Mouse (Mus musculus) kidney, postnatal 0 days (tissue): ENCODE measurements around the gene Rnf25. TPM values are rescaled to one million over a fixed set of nuclear protein-coding genes. Genes with fewer than 3 reads are reported as not detected.

Experiments used
- ATAC-seq: fragments of 200-750 bp; cut with Nextera tagmentation; replicated peaks from 2 replicates; pipeline ENCODE4 v1.8.0; 2017; ENCODE audit warnings: low read depth, moderate number of reproducible peaks, moderate TSS enrichment, moderate library complexity; ENCODE audit not compliant: low FRiP score
- DNase-seq: peaks from one replicate; pipeline ENCODE4 v3.0.0-alpha.2; 2016; ENCODE audit warnings: low spot score
- H3K27ac ChIP-seq: fragments of 300-500 bp; sonication (generic); 2 replicates; pipeline ENCODE4 v1.5.1; 2014; ENCODE audit warnings: mild to moderate bottlenecking
- H3K27me3 ChIP-seq: fragments of 300-500 bp; sonication (generic); 2 replicates; pipeline ENCODE4 v1.6.1; 2014; ENCODE audit warnings: low read length, mixed read lengths; ENCODE audit not compliant: insufficient read depth
- H3K36me3 ChIP-seq: fragments of 300-500 bp; sonication (generic); 2 replicates; pipeline ENCODE4 v1.6.1; 2014; ENCODE audit warnings: low read length, mixed read lengths; ENCODE audit not compliant: insufficient read depth
- H3K4me1 ChIP-seq: fragments of 300-500 bp; sonication (generic); replicated peaks from 2 replicates; pipeline ENCODE4 v1.6.1; 2014; ENCODE audit warnings: antibody characterized with exemption, low read length, mixed read lengths; ENCODE audit not compliant: insufficient read depth
- H3K4me2 ChIP-seq: fragments of 300-500 bp; sonication (generic); 2 replicates; pipeline ENCODE4 v1.6.1; 2014; ENCODE audit warnings: mild to moderate bottlenecking, low read length, moderate library complexity, mixed read lengths
- H3K4me3 ChIP-seq: fragments of 300-500 bp; sonication (generic); replicated peaks from 2 replicates; pipeline ENCODE4 v1.5.1; 2014; ENCODE audit warnings: low read depth, low read length
- H3K9ac ChIP-seq: fragments of 300-500 bp; sonication (generic); 2 replicates; pipeline ENCODE4 v1.6.1; 2014; ENCODE audit warnings: low read depth, low read length
- H3K9me3 ChIP-seq: fragments of 300-500 bp; sonication (generic); replicated peaks from 2 replicates; pipeline ENCODE4 v1.6.1; 2016; ENCODE audit warnings: low read length, inconsistent platforms, mixed read lengths
- CTCF ChIP-seq: IDR thresholded peaks from 2 replicates; pipeline ENCODE4 v1.5.1; 2016; ENCODE audit warnings: antibody characterized with exemption, low read depth, mild to moderate bottlenecking, moderate library complexity
- WGBS: fragments of 180-500 bp; shearing (Covaris S2); extraction: QIAGEN DNeasy Blood & Tissue Kit; methylation state at CpG from one replicate; pipeline ENCODE4 v1.1.7; 2014; 5-methylcytosine and 5-hydroxymethylcytosine counted together
- polyA plus RNA-seq: library from polyadenylated mRNA; unstranded; fragments of >200 nt; fragmentation: Nextera tagmentation; extraction: Ambion mirVana; gene quantifications from 2 replicates; pipeline ENCODE4 v1.2.1, GENCODE M21; 2015

Rnf25 gene
- polyA plus RNA-seq, 1 experiment from 2014 or later = 30.4 TPM

DNA sequence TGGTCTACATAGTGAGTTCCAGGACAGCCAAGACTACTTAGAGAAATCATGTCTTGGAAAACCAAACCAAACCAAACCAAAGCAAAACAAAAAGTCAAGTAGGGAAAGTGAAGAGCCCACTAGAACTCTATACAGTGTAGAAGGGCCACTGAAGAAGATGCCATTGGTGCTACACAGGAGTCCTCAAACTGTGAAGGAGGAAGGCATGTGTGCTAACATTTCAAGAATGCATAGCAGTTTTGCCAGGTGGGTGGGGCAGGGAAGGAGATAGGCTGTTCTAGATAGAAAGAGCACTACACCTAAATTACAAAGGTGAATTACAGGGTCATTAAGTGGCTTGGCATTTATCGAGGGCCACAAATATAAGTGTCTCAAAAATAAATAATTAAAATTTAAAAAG is 23.0 kb upstream of the Rnf25 start:
- H3K27ac ChIP-seq = no peak overlapping the region
- ATAC-seq (no peak), DNase-seq (no peak)
- no peaks in the 10 kb centered on the region for H3K36me3 ChIP-seq
- no peak overlapping the region for H3K9ac ChIP-seq
- no peak overlapping the region for H3K4me2 ChIP-seq
- no peaks in the 10 kb centered on the region for H3K9me3 ChIP-seq
- no peak for TF ChIP-seq CTCF
- no peaks in the 10 kb centered on the region for H3K27me3 ChIP-seq
- no peak overlapping the region for H3K4me3 ChIP-seq
- 82% methylated on average over 1 of the region's 1 CpGs for WGBS
- H3K4me1 ChIP-seq = no peaks in the 10 kb centered on the region

DNA sequence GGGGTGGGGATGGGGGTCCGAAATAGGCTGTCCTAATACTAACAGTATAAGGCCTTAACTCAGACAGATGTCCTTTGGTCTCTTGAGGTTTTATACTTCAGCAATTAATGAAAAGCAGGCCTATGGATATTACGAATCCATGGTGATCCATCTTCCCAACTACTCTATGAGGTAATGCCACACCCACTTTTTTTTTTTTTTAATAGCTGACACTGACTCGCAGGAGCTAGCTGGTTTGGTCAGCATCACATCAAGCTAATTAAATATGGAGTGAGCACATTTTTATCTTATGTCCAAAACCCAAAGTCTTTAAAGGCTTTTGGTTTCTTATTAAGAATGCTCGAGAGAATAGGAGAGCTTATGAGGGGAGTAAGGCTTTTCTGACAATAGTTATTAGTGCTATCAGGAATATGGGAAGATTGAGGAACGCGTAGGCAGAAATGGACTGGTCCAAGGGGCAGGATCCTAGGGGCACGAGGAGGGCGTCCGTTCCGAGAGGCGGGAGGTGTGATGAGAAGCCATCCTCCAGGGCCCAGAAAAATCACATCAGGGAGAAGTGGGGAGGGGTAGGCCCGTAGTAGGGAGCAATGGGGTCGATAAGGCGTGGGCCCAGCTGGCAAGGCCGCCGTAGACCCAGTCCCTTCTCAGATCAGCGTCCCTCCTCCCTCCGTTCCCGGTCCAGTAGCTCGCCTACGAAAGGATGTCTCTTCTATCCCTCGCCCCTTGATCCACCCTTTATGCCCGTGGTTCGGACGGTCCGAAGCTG is 513 bp downstream of the Rnf25 start:
- DNase-seq = no peak
- WGBS = 8% methylated on average over 26 of the region's 26 CpGs
- Histone ChIP-seq H3K4me2 (peak overlapping the region; percentile 76), H3K4me1 (peaks cover 9% of the 10 kb centered on the region; the same call in 1 of the 2 replicates), H3K9me3 (no peaks in the 10 kb centered on the region), H3K36me3 (peaks cover 18% of the 10 kb centered on the region), H3K27ac (peak overlapping the region; percentile 43), H3K27me3 (no peaks in the 10 kb centered on the region), H3K9ac (peak overlapping the region; percentile 78), H3K4me3 (peak overlapping the region; percentile 78)
- no peak for TF ChIP-seq CTCF
- ATAC-seq = no peak; the same call in 1 of the 2 replicates

DNA sequence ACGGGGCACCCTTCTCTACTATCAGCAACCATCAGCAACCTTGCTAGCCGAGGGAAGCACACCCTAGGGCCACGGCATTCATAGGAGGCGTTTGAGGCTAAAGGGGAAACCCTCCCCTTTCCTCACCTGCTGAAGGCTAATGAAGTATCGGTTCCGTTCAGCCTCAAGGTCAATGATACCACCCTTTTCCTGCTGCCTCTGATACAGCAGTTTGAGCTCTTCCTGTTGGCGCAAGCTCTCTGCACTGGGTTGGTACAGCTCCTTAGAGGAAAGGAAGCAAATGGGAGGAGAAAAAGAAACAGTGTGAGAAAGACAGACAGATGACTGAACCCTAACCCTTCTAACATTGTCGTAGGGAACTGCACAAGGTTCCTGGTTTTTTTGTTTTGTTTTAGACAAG is 6.8 kb downstream of the Rnf25 start:
- Histone ChIP-seq H3K4me3 (no peak overlapping the region), H3K9ac (no peak overlapping the region), H3K9me3 (no peaks in the 10 kb centered on the region), H3K4me1 (no peaks in the 10 kb centered on the region), H3K36me3 (peaks cover 52% of the 10 kb centered on the region), H3K4me2 (no peak overlapping the region), H3K27ac (no peak overlapping the region), H3K27me3 (no peaks in the 10 kb centered on the region)
- ATAC-seq = no peak
- 78% methylated on average over 8 of the region's 8 CpGs for WGBS
- no peak for DNase-seq
- no peak for TF ChIP-seq CTCF

DNA sequence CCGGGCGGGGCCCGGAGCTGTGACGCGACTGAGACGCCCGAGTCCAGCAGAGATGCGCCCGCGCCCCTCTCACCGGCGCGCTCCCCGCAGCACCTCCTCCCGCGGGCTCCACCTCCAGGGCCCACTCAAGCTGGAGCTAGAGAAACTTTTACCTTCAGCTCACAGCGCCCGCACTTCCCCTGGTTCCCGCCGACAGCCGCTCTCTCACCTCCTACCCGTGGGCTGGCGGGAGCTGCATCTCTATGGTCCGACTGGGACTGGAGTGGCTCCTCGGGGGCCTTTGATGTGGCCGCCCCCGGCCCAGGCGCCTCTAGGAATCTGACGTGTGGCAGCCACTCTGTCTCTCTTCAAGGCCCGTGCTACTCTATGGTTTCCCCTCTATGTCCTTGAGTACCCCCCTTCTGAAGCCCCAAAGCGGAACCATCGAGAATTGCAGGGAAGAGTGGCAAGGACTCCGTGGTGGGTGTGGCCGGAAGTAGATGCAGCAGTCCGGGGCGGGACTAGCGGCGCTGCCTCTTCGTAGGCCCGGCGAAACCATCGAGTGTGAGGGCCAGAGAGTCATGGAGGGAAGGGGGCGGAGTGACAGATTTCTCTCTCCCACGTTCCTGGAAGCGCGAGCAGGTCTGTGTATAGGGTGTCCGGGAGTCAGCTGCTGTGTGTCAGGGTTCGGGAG is 13.3 kb downstream of the Rnf25 start, which contains the start of the genes Zfp142 and Bcs1l:
Gene Zfp142 (minus strand): TSS at position 474 of the 673 bp plus-strand sequence.
Gene Bcs1l (plus strand): TSS at position 517 of the 673 bp plus-strand sequence.
- Histone ChIP-seq H3K27me3 (no peaks in the 10 kb centered on the region), H3K27ac (peak within 1 kb of the TSS; percentile 68), H3K9me3 (no peaks in the 10 kb centered on the region), H3K4me3 (peak within 1 kb of the TSS; percentile 72), H3K9ac (peak within 1 kb of the TSS; percentile 56), H3K36me3 (peaks cover 18% of the 10 kb centered on the region), H3K4me2 (peak within 1 kb of the TSS; percentile 72), H3K4me1 (no peaks in the 10 kb centered on the region)
- ATAC-seq (peak; percentile 99), DNase-seq (peak; percentile 100)
- WGBS = under 1% methylated on average over 48 of the region's 48 CpGs
- peak; percentile 29; the same call in 1 of the 2 replicates for TF ChIP-seq CTCF

DNA sequence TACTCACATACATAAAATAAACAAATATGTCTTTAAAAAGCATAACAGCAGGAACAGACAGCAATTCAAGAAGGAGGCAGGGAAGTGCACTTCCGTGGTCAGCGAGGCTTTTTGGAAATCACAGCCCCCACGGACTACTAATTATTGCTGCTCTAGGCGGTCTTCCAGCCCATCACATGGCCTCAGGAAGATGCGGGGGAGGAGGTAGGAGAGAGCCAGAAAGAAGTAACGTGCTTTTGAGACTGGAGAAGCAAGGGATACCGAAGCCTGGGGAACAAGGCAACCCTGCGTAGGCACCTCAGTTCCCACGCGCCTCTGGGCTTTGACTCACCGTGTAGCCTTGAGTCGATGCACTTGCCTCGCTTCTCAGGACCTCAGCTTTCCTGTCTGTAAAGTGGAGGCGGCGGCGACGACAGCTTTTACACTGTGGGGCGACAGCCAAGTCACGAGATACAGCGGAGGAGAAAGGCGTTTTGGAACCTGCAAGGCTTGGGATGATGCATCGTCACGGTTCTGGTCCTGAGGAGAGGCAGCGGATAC is 13.9 kb downstream of the Rnf25 start:
- Histone ChIP-seq H3K4me2 (peak overlapping the region; percentile 72), H3K27me3 (no peaks in the 10 kb centered on the region), H3K27ac (peak overlapping the region; percentile 68), H3K9me3 (no peaks in the 10 kb centered on the region), H3K4me3 (peak overlapping the region; percentile 72), H3K4me1 (no peaks in the 10 kb centered on the region), H3K36me3 (peaks cover 16% of the 10 kb centered on the region), H3K9ac (peak overlapping the region; percentile 56)
- ATAC-seq (no peak), DNase-seq (peak; percentile 65)
- WGBS = under 1% methylated on average over 24 of the region's 24 CpGs
- TF ChIP-seq CTCF = no peak

DNA sequence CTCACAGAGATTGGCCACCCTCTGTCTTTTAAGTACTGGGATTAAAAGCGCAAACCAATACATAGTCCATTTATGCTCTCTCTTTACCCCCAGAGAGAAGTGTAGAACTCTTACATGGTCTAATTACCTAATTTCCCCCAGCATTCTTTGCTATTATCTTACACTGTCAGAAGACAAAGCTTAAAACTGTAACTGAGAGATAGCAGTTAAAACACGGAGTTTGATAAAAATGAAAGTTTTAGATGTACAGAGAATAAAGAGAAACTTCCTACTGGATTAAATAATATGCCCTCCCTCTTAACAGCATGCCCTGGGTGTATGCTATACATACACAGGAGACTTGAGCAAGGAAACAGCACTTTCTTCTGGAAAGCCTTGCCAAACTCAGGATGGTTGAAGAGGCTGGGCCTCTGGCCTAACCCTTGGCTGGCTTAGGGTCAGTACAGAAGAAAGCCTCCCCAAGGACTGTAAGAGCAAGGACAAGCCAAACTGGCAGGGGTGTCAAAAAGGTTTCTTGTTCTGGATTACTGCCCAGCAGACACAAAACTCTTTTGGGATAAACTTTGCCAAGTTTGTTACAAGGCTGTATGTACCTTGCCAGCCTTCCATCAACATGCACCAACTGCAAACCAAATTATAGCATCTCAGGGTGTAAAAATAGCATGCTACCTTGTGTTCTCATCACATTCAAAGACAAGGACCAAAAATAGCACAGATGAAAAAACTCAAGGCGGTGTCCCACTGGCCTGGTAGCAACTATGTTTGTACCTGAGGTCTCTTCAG is 16.4 kb downstream of the Rnf25 start:
- DNase-seq = no peak
- Histone ChIP-seq H3K27me3 (no peaks in the 10 kb centered on the region), H3K27ac (no peak overlapping the region), H3K36me3 (peaks cover 10% of the 10 kb centered on the region), H3K9ac (no peak overlapping the region), H3K4me2 (no peak overlapping the region), H3K9me3 (no peaks in the 10 kb centered on the region), H3K4me1 (no peaks in the 10 kb centered on the region), H3K4me3 (no peak overlapping the region)
- ATAC-seq = no peak
- WGBS = 88% methylated on average over 3 of the region's 3 CpGs
- TF ChIP-seq CTCF = no peak
